Mouse (Mus musculus) G1E (cell line): ENCODE data around the gene Tmem106c.

Experiments
- CTCF ChIP-seq: IDR thresholded peaks from 2 replicates; pipeline ENCODE4 v1.5.1; 2012; ENCODE audit warnings: low read depth, low read length, inconsistent platforms, mixed read lengths
- POLR2AphosphoS5 ChIP-seq: IDR thresholded peaks from 2 replicates; pipeline ENCODE4 v1.6.1; 2012; ENCODE audit warnings: low read depth, low read length, inconsistent platforms; ENCODE audit not compliant: insufficient replicate concordance

- TF ChIP-seq CTCF (no peak), POLR2AphosphoS5 (no peak)
Measured at GRCm38 (mm10) chr15:97920306-97920705, 43.7 kb upstream of the Tmem106c start.
